Mouse (Mus musculus): Measurements from ENCODE around the gene Adam15. TPM values are rescaled to one million over a fixed set of nuclear protein-coding genes. Genes with fewer than 3 reads are reported as not detected.

Gene Adam15
- polyA plus RNA-seq, 1 experiment from 2014 or later: 61.5 TPM

DNA sequence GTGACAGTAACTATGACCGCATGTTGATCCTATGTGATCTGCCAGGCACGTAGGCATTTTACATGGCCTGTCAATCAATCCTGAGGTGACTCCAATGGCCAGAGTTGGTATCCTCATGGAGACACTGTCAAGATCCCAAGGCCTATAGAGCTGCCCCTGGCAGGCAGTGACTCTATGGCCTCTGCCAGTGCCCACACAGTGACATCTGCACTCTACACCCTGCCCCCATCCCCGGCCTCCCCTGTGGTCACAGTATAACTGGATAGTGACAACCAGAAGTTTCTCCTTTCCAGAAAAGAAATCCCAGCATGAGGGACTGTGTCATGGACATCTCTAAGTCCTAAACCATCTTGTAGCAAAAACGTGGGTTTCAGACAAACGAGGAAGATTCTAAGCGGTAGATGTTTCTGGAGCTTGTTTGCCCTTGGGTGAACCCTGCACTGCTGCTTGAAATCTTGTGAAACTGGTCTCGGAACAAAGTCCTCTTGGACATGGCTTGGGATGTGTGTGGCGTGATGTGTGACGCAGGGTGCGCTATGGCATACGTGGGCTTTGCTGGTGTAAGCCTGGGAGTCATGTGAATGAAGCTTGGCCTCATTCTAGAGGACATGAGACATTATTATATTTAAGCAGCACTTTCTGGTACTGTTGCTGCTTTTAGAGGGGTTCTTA is 56.4 kb downstream of the Adam15 start:
- H3K4me3 ChIP-seq (ENCODE audit: low read length): no peak overlapping the region
- H3K27ac ChIP-seq (ENCODE audit: low read length): no peak overlapping the region
- no peak overlapping the region for H3K4me2 ChIP-seq (ENCODE audit: low read depth, low read length)
- no peak overlapping the region for H3K9ac ChIP-seq (ENCODE audit: low read length)
- no peaks in the 10 kb centered on the region for H3K36me3 ChIP-seq (ENCODE audit: control insufficient read depth, insufficient read depth)
- 0 out of 2 replicates have a peak, but pooled peaks cover 4% of the 10 kb centered on the region for H3K4me1 ChIP-seq (ENCODE audit: control insufficient read depth, insufficient read depth, low read length)
- no peaks in the 10 kb centered on the region for H3K27me3 ChIP-seq (ENCODE audit: control insufficient read depth, insufficient read depth, low read length)
- WGBS: 85% methylated on average over 11 of the region's 11 CpGs
- H3K9me3 ChIP-seq (replicated peaks; ENCODE audit: control insufficient read depth, low read length): no peaks in the 10 kb centered on the region
- no peak for ATAC-seq (replicated peaks; ENCODE audit: extremely low read depth, insufficient read depth, low FRiP score)

GRCm38 (mm10) chr3:89292303-89292702 is 57.5 kb downstream of the Adam15 start:
- H3K4me1 ChIP-seq (ENCODE audit: control insufficient read depth, insufficient read depth, low read length): peaks cover 6% of the 10 kb centered on the region; the same call in 1 of the 2 replicates
- no peak overlapping the region for H3K4me3 ChIP-seq (ENCODE audit: low read length)
- no peaks in the 10 kb centered on the region for H3K27me3 ChIP-seq (ENCODE audit: control insufficient read depth, insufficient read depth, low read length)
- 67% methylated on average over 5 of the region's 5 CpGs for WGBS
- no peaks in the 10 kb centered on the region for H3K9me3 ChIP-seq (replicated peaks; ENCODE audit: control insufficient read depth, low read length)
- no peak overlapping the region for H3K27ac ChIP-seq (ENCODE audit: low read length)
- H3K36me3 ChIP-seq (ENCODE audit: control insufficient read depth, insufficient read depth): no peaks in the 10 kb centered on the region
- H3K9ac ChIP-seq (ENCODE audit: low read length): no peak overlapping the region
- no peak overlapping the region for H3K4me2 ChIP-seq (ENCODE audit: low read depth, low read length)
- peak; percentile 43; the same call in 1 of the 2 replicates for ATAC-seq (replicated peaks; ENCODE audit: extremely low read depth, insufficient read depth, low FRiP score)

DNA sequence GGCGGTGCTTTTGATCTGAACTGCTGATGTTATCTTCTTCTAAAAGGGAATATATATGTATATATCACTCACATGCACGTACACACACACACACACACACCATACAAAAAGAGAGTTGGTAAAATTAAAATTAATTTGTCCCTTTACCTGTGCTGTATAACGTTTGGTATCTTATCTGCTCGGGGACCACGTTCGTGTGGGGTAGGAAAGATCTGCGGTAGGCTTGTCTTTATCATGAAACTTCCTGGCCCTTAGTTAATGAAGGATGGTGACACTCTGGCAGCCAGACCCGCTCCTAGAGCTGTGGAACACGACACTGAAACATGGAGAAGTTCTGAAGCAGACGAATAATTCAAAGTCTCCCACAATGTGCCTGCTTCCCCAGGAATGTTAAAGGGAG is 57.9 kb downstream of the Adam15 start:
- Histone ChIP-seq H3K9ac (ENCODE audit: low read length) (no peak overlapping the region), H3K9me3 (replicated peaks; ENCODE audit: control insufficient read depth, low read length) (no peaks in the 10 kb centered on the region), H3K27ac (ENCODE audit: low read length) (no peak overlapping the region), H3K4me2 (ENCODE audit: low read depth, low read length) (no peak overlapping the region), H3K4me3 (ENCODE audit: low read length) (no peak overlapping the region), H3K36me3 (ENCODE audit: control insufficient read depth, insufficient read depth) (no peaks in the 10 kb centered on the region), H3K4me1 (ENCODE audit: control insufficient read depth, insufficient read depth, low read length) (peaks cover 6% of the 10 kb centered on the region; the same call in 1 of the 2 replicates), H3K27me3 (ENCODE audit: control insufficient read depth, insufficient read depth, low read length) (no peaks in the 10 kb centered on the region)
- no peak for ATAC-seq (replicated peaks; ENCODE audit: extremely low read depth, insufficient read depth, low FRiP score)
- 37% methylated on average over 10 of the region's 10 CpGs for WGBS

Other genes with a start within 250 kb of the Adam15 start
- not detected in 2 replicates for gene Gm43738, start 248.9 kb downstream of the Adam15 start, polyA plus RNA-seq (2015; fragmentation: Nextera tagmentation; extraction: Ambion mirVana)
- gene Fdps, start 248.0 kb downstream of the Adam15 start, polyA plus RNA-seq (2015; fragmentation: Nextera tagmentation; extraction: Ambion mirVana): 103 and 116 TPM in 2 replicates
- gene Pklr, start 213.9 kb downstream of the Adam15 start, polyA plus RNA-seq (2015; fragmentation: Nextera tagmentation; extraction: Ambion mirVana): 0.20 and 0.64 TPM in 2 replicates
- gene Hcn3, start 189.8 kb downstream of the Adam15 start, polyA plus RNA-seq (2015; fragmentation: Nextera tagmentation; extraction: Ambion mirVana): 0.70 and 0.76 TPM in 2 replicates
- gene Clk2, start 185.2 kb downstream of the Adam15 start, polyA plus RNA-seq (2015; fragmentation: Nextera tagmentation; extraction: Ambion mirVana): 15.9 and 17.9 TPM in 2 replicates
- 89.5 and 93.9 TPM in 2 replicates for gene Scamp3, start 172.5 kb downstream of the Adam15 start, polyA plus RNA-seq (2015; fragmentation: Nextera tagmentation; extraction: Ambion mirVana)
- 17.7 TPM in 2 replicates for gene Fam189b, start 166.9 kb downstream of the Adam15 start, polyA plus RNA-seq (2015; fragmentation: Nextera tagmentation; extraction: Ambion mirVana)
- 33.2 and 33.3 TPM in 2 replicates for gene Gba, start 147.1 kb downstream of the Adam15 start, polyA plus RNA-seq (2015; fragmentation: Nextera tagmentation; extraction: Ambion mirVana)
- 24.0 TPM in 2 replicates for gene Thbs3, start 134.8 kb downstream of the Adam15 start, polyA plus RNA-seq (2015; fragmentation: Nextera tagmentation; extraction: Ambion mirVana)
- 120 and 127 TPM in 2 replicates for gene Mtx1, start 122.9 kb downstream of the Adam15 start, polyA plus RNA-seq (2015; fragmentation: Nextera tagmentation; extraction: Ambion mirVana)
- 3.3 and 11.3 TPM in 2 replicates for gene Muc1, start 120.9 kb downstream of the Adam15 start, polyA plus RNA-seq (2015; fragmentation: Nextera tagmentation; extraction: Ambion mirVana)
- 202 and 234 TPM in 2 replicates for gene Krtcap2, start 104.0 kb downstream of the Adam15 start, polyA plus RNA-seq (2015; fragmentation: Nextera tagmentation; extraction: Ambion mirVana)
- 1.1 and 1.3 TPM in 2 replicates for gene Trim46, start 103.7 kb downstream of the Adam15 start, polyA plus RNA-seq (2015; fragmentation: Nextera tagmentation; extraction: Ambion mirVana)
- 65.3 and 79.6 TPM in 2 replicates for gene Dpm3, start 90.6 kb downstream of the Adam15 start, polyA plus RNA-seq (2015; fragmentation: Nextera tagmentation; extraction: Ambion mirVana)
- 44.8 and 51.1 TPM in 2 replicates for gene Slc50a1, start 79.4 kb downstream of the Adam15 start, polyA plus RNA-seq (2015; fragmentation: Nextera tagmentation; extraction: Ambion mirVana)
- gene Efna1, start 68.9 kb downstream of the Adam15 start, polyA plus RNA-seq (2015; fragmentation: Nextera tagmentation; extraction: Ambion mirVana): 34.4 and 45.5 TPM in 2 replicates
- gene Efna3, start 27.0 kb downstream of the Adam15 start, polyA plus RNA-seq (2015; fragmentation: Nextera tagmentation; extraction: Ambion mirVana): 0.89 and 1.1 TPM in 2 replicates
- 5.2 and 7.3 TPM in 2 replicates for gene Efna4, start 12.0 kb downstream of the Adam15 start, polyA plus RNA-seq (2015; fragmentation: Nextera tagmentation; extraction: Ambion mirVana)
- not detected in 2 replicates for gene Dcst2, start 12.0 kb upstream of the Adam15 start, polyA plus RNA-seq (2015; fragmentation: Nextera tagmentation; extraction: Ambion mirVana)
- 0.06 and 0.21 TPM in 2 replicates for gene Dcst1, start 15.3 kb upstream of the Adam15 start, polyA plus RNA-seq (2015; fragmentation: Nextera tagmentation; extraction: Ambion mirVana)
- gene Zbtb7b, start 44.8 kb upstream of the Adam15 start, polyA plus RNA-seq (2015; fragmentation: Nextera tagmentation; extraction: Ambion mirVana): 1.7 and 2.6 TPM in 2 replicates
- gene Lenep, start 52.8 kb upstream of the Adam15 start, polyA plus RNA-seq (2015; fragmentation: Nextera tagmentation; extraction: Ambion mirVana): 1.7 TPM in 1 of 2 replicates, not detected in the other
- gene Flad1, start 61.9 kb upstream of the Adam15 start, polyA plus RNA-seq (2015; fragmentation: Nextera tagmentation; extraction: Ambion mirVana): 38.8 and 41.0 TPM in 2 replicates
- gene Cks1b, start 68.4 kb upstream of the Adam15 start, polyA plus RNA-seq (2015; fragmentation: Nextera tagmentation; extraction: Ambion mirVana): 288 and 304 TPM in 2 replicates
- 67.7 and 72.3 TPM in 2 replicates for gene Shc1, start 68.4 kb upstream of the Adam15 start, polyA plus RNA-seq (2015; fragmentation: Nextera tagmentation; extraction: Ambion mirVana)
- gene Pygo2, start 80.2 kb upstream of the Adam15 start, polyA plus RNA-seq (2015; fragmentation: Nextera tagmentation; extraction: Ambion mirVana): 21.8 and 24.0 TPM in 2 replicates
- 67.5 and 74.8 TPM in 2 replicates for gene Pbxip1, start 86.7 kb upstream of the Adam15 start, polyA plus RNA-seq (2015; fragmentation: Nextera tagmentation; extraction: Ambion mirVana)
- gene Pmvk, start 104.5 kb upstream of the Adam15 start, polyA plus RNA-seq (2015; fragmentation: Nextera tagmentation; extraction: Ambion mirVana): 51.5 and 59.3 TPM in 2 replicates
- 3.5 and 4.0 TPM in 2 replicates for gene Kcnn3, start 170.2 kb upstream of the Adam15 start, polyA plus RNA-seq (2015; fragmentation: Nextera tagmentation; extraction: Ambion mirVana)